Mouse (Mus musculus): ENCODE data around the gene Mpzl3.
A peak's percentile ranks its signal among the peaks of the same experiment; 100 is the strongest.

Mpzl3 gene

DNA sequence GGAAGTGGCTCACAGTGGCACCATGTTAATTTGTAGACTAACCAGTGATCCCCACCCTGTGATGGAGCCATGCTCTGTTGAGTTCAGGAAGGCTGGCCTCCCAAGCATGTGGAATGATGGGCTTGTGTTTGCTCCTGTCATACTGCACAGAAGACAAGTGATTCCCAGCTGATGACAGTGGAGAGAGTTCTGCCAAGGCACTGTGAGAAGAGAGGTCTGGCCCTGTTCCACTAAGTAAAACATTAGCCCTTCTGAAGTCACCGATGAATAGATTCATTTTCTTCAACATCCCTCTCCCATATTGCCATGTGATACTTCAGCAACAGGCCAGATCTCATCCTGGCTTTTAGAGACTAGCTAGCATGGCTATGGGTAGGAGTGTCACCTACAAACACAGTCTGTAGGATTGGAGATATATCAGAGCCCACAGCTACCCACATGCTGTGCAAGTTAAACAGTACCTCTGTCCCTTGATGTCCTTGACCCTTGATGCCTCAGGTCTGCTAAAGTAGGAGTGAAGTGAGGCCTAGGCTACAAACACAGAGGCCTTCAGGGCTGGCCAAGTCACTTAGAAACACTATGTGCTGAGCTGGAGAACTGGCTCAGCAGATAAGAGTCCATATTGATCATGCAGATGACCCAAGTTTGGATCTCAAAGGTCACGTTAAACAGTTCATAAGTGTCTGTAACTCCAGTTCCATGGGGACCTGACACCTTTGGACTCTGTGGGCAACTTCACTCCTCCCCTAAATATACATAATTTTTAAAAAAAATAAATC is 50.8 kb downstream of the Mpzl3 start:
- DNase-seq, result no peak

DNA sequence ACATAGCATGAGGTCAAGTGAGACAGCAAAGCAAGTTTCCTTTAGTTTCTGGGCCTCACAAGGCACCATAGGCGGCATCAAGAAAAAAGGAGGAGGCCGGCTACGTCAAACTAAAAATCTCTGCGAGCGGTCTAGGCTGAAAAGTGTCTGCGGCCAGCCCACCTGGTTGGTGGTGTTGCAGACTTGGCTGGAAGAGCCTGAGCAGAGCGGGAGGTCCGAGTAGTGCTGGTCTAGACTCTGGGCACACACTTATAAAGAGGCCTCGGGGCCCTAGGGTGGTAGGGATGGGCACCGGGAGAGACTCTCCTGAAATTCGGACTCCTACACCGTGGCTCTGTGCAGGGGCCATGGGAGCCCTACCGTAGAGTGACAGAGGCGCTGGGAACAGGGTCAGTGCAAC is 60.7 kb downstream of the Mpzl3 start:
- peak; percentile 65 for DNase-seq

GRCm38 (mm10) chr9:45116819-45117218 is 61.8 kb downstream of the Mpzl3 start:
- no peak for DNase-seq

DNA sequence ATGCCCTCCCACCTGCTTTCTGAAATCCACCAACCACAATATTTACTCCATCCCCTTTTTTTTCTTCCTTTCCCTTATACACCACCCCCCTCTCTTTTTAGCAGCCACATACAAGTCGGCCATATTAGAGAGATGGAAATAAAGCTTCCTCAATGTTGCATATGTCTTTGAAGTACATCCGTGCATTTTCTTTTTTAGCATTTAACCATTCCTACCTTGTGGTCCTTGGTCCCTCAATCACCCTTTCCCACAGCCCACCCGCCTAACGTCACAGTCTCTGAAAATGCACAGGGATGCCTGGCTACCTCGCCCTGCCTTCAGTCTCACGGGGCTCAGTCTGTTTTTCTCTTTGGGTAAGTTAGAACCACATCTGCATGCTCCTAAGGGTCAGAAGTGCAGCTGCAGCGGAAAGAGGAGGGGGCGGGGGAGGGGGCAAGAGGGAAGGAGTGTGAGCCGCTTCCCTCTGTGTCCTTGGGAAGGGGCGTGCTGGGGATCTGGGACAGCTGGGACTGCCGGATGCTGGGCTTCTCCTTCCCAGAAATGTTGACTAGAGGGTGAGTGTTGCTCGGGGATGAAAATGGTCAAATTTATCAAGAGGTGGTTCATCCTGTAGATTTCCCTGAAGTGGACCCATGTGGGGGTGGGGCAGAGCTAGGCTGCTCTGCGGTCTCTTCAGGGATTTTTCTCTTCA is 62.9 kb downstream of the Mpzl3 start, which contains the start of gene Scn2b:
TSS of gene Scn2b (plus strand) at position 42 of the 691 bp plus-strand sequence.
- no peak for DNase-seq

GRCm38 (mm10) chr9:45118552-45118951 is 63.6 kb downstream of the Mpzl3 start:
- DNase-seq, result no peak

DNA sequence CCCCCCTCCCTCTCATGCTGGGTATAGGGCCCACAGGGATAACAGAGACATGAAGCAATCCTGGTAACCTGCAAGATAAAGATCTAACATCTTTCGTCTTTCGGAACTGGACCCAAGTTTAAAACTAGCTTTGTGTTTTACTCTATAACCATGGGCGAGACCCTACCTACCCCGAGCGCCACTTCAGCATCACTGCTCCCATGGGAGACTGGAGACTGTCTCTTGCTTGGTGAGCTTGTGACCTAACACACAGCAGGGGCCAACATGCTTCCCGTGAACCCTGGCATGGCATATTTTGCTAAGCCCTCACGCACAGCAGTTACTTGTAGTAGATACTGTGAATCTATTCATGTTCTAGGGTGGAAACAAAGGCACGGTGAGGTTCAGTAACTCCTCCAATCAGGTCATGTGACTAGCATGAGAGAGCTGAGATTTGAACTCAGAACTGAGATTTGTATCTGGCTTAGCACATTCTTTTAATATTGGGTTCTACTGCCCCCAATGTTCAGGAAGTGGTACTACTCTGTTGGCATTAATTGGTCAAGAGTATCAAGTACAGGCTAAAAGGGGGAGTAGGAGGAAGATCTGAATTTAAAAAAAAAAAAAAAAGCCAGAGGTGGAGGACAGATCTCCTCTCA is 64.4 kb downstream of the Mpzl3 start:
- no peak for DNase-seq

- DNase-seq, result no peak
Observed at GRCm38 (mm10) chr9:45119954-45120530, 65.1 kb downstream of the Mpzl3 start.

DNA sequence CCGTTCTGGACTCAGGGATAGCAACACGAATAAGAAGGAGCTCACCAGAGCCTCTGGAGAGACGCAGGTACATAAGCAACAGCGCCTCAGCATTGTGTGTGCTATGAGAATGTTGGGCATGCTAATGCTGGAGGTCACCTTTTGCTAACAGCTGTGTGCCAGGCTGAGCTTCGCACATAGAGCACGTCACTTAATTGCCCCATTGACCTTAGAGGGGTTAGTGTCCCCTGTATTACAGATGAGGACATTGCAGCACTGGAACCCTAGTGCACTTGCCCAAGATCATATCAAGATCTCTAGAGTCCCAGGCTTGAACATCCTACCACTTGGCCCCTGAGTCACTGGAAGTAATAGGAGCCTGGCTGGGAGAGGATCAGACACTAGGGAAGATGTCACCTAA is 65.6 kb downstream of the Mpzl3 start:
- DNase-seq, result no peak

DNA sequence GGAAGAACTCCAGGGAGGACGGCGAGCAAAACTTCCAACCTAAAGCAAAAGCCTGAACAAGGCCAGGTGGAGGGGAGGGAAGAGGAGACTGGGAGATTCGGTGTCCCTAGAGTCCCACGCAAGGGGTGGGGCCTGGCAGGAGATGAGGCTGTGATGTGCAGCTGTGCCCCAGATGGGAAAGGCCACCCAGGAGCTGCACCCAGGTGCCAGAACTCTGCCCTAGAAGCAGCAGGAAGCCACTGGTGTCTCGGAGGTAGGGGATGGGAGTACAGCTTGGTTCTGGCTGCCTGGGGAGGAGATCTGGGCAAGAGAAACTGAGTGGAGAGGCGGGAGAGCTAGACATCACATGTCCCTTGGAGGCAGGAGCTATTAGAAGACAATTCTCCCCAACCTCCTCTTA is 66.0 kb downstream of the Mpzl3 start:
- DNase-seq, result no peak

DNA sequence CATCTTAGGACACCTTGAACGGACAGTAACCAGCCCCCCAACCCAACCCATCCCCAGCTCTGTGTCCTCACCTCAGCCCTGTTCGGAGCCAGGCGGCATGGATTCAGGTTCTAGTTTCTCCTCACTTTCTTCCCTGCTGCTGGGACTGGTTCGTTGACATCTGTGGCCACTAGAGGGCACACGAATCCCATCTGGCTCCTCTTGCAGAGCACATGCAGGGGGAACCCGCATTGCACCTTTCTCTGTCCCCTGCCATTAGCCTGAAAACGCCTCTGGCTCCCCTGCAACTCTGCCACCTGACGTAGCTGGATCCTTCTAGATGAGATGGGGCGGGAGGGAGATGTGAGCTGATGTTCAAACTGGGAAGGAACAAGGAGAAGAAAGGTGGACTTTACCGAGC is 66.8 kb downstream of the Mpzl3 start:
- DNase-seq, result peak; percentile 67

GRCm38 (mm10) chr9:45122209-45122761 is 67.3 kb downstream of the Mpzl3 start:
- peak; percentile 85 for DNase-seq

- DNase-seq, result no peak
Observed at GRCm38 (mm10) chr9:45125211-45125610, 70.2 kb downstream of the Mpzl3 start.

DNA sequence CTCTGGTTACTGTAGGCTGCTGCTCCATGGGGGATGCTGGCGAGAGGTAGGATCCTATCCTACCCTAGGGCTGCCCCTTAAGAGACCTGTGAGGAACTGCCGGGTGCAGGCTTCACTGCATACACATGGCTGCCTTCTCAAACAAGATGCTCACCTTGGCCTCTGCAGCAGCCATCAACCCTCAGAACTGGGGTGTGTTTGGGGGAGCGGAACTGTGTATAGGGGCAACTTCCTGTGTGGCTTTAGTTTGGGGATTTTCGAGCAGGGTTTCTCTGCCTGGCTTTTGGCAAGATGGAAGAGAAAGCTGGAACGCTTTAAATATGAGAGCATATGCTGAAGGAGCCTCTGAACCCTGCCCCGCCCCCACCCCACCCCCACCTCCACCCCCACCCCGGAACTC is 72.0 kb downstream of the Mpzl3 start:
- no peak for DNase-seq
